Mouse (Mus musculus): ENCODE results near the gene Tmem56. TPM values are rescaled to one million over a fixed set of nuclear protein-coding genes. Genes with fewer than 3 reads are reported as not detected.
A peak's percentile ranks its signal among the peaks of the same experiment; 100 is the strongest.

Tmem56 gene
- total RNA-seq, 2 experiments from 2014 or later: 31.4 to 32.5 TPM

GRCm38 (mm10) chr3:121171243-121171871 lies 111.5 kb downstream of the Tmem56 start, which contains the start of gene Rwdd3:
TSS of gene Rwdd3 (minus strand) at chr3:121171695.
- DNase-seq (ENCODE audit: low spot score in 2 of 2): peak; percentile 90 to 95

GRCm38 (mm10) chr3:121170631-121171030 lies 112.3 kb downstream of the Tmem56 start:
- no peak for DNase-seq (ENCODE audit: low spot score in 2 of 2)

GRCm38 (mm10) chr3:121169092-121169942 lies 113.6 kb downstream of the Tmem56 start:
- no peak for DNase-seq (ENCODE audit: low spot score in 2 of 2)

DNA sequence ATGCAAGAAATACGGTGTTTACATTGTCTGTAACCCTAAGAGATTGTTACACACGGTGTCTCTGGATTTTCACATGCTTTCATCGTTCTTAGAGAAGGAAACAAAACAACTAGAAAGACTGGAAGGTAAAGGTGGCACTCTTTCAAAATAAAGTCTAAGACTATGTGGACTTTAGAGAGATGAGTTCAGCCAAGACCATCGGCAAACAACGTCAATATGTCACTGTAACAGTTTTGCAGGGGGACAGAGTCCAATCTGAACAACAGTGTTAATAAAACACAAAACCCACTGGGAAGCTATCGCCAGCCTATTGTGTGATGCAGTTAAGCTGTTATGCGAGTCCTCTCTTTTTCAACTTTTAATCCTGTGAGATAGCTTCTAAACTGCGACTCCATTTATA lies 114.3 kb downstream of the Tmem56 start:
- DNase-seq (ENCODE audit: low spot score in 2 of 2): no peak

DNA sequence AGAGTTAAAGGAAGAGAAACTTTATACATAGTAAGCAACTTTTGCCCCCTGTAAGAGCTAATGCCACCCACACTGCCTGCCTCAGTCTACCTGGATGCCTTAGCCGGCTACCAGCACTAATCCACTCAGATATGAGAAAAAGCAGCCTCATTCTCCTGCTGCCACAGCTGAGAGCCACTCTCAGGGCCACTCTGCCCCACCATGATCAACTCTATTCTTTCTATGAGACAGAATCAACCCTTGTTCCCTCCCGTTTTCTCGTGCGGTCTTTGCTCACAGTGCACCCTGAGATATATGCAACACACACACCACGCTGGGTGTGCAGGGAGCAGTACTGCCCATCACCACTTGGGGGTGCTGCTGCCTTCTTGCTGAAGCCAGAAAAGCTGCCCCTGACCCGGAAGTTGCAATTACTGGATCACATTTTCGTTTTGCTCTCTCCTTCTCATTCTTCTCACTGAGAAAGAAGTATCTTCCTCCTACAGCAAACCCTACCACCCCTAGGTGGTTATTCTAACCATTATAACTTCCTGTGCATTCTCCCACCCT lies 119.6 kb downstream of the Tmem56 start:
- DNase-seq (ENCODE audit: low spot score in 2 of 2): peak; percentile 19 to 79

- DNase-seq (ENCODE audit: low spot score in 2 of 2): no peak
These were observed 121.2 kb downstream of the Tmem56 start for GRCm38 (mm10) chr3:121161661-121162060.

GRCm38 (mm10) chr3:121160424-121160823 lies 122.5 kb downstream of the Tmem56 start:
- no peak for DNase-seq (ENCODE audit: low spot score in 2 of 2)

GRCm38 (mm10) chr3:121159566-121159965 lies 123.3 kb downstream of the Tmem56 start:
- no peak for DNase-seq (ENCODE audit: low spot score in 2 of 2)

- DNase-seq (ENCODE audit: low spot score in 2 of 2): peak; percentile 28 to 68
These were observed 124.0 kb downstream of the Tmem56 start for GRCm38 (mm10) chr3:121158901-121159351.

- no peak for DNase-seq (ENCODE audit: low spot score in 2 of 2)
These were observed 125.2 kb downstream of the Tmem56 start for GRCm38 (mm10) chr3:121157546-121158330.

- DNase-seq (ENCODE audit: low spot score in 2 of 2): no peak
These were observed 126.3 kb downstream of the Tmem56 start for GRCm38 (mm10) chr3:121156451-121157186.

- DNase-seq (ENCODE audit: low spot score in 2 of 2): no peak
These were observed 126.9 kb downstream of the Tmem56 start for GRCm38 (mm10) chr3:121156043-121156442.

Other genes starting within 250 kb of the Tmem56 start
- 10 to 100 TPM; 23.7 to 25.4 TPM for gene Rwdd3, start 111.4 kb downstream of the Tmem56 start, total RNA-seq (2021)
- gene Alg14, start 8.7 kb upstream of the Tmem56 start, total RNA-seq (2021): 10 to 100 TPM; 16.0 to 17.5 TPM
- 100 to 1,000 TPM; 107 to 110 TPM for gene Cnn3, start 143.4 kb upstream of the Tmem56 start, total RNA-seq (2021)
- gene Slc44a3, start 249.3 kb upstream of the Tmem56 start, total RNA-seq (2021): under 1 TPM in 1 of 2 experiments, not detected in 1; 0.13 TPM

All from layer of hippocampus, adult 18-20 months (tissue).